Mouse (Mus musculus): Measurements from ENCODE around the gene Nmnat3.
A peak's percentile ranks its signal among the peaks of the same experiment; 100 is the strongest.

Gene Nmnat3

DNA sequence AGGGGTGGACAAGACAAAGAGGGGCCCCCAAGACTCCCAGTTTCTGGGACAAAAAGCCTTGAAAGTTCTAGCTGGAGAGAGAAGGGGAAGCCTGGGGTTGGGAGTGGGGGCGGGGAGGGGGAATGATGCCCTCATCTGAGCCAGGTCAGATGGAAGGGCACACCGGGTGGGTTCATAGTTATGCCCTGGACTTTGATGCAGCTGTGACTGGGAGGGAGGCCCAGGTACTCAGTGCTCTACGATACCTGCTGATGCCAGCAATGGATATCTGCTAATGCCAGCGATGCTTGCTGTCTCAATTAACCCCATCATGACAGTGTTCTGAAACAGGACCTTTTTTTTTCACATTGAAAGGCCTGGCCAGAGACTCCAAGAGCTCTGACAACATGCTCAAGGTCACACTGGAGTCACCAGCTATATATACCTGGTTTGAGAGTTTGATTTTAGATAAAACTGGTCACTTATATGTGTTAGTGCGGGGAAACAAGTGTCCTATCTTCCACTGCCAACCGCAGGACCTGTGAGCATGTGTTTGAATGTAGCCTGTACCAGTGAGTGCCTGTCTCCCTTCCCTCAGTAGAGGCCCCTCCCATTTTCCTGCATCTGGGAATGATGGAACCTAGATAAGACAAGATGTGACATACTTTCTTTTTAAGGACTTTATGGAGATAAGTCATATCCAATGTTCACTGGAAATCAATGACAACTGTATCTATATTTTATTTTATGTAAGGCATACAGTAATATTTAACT, 25.6 kb downstream of the Nmnat3 start:
- DNase-seq (ENCODE audit: low spot score) = no peak

DNA sequence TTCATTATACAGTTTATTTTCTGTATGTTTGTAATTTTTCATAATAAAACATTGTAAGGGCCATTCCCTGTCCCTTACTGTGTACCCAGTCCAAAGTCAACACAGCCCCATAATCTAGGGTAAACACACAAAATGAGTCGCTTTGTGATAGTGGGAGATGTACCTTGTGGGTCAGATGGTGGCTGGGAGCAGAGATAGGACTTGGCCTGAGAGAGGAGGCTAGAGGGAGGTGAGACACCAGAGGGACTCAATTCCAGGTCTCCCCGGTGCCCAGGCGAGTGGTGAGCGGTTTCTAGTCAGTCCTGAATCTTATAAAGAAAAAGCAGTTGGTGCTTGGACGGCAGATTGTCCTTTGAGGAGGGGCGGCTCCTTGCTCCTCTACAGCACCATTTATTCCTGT, 26.4 kb downstream of the Nmnat3 start:
- no peak for DNase-seq (ENCODE audit: low spot score)

DNA sequence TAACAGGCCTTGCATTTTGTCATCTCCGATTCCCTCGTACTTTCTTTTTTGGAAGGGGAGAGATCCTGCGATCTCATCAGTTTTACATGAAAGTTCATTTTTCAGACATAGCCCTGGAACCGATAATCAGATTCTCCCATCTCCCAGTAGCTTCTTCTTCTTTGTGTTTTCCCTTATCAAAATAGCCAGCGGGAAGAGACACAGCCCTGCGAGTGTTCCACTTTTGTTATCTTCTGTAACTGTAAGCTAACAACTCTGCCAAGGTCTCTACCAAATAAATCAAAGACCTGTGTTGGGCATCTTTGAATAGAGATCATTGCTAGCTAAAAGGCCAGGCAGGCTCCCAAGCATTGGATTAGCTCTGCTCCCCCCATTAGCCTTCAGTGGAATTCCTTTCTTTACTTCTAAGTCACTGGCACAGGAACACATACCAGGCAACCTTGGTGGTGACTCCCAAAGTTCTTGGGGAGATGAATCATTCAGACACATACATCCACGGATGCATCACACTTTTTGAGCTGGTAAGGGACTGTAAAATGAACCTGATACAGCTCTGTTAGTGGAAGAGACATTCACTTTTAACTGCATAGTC, 26.9 kb downstream of the Nmnat3 start:
- no peak for DNase-seq (ENCODE audit: low spot score)

DNA sequence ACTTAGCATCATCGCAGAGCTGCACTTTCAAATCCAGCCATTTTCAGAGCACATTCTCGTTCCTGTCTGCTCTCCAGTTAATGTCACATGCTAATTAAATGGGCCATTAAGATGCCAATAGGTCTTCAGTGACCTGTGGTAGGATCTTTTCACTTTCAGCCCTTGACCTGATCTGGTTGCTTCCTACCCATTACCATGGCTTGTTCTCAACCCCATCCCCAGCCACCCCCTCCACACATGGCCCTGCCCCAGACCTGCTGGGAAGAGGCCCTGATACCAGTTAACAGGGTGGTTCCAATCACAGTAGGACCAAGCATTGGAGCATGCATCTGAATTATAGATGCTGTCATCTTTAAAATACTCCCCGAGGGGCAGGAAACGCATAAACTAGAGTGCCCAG, 30.7 kb downstream of the Nmnat3 start:
- DNase-seq (ENCODE audit: low spot score) = no peak

DNA sequence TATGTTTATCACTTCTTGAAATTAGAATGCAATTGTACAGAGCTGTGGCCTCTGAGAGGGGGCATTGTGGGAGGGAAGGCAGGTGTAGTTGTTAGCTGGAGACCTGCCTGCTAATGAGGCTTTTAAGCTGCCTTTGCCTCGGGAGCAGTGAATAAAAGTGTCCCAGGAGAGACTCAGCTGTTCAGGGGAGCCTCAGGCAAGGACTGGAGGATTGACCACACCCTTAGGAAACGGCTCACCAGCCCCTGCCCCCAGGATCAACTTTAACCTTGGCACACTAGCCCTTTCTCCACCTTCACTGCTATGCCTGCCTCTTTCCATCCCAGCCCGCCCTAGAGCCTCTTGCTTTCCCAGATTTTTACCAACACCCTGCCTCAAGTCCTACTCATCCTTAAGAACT, 31.6 kb downstream of the Nmnat3 start:
- DNase-seq (ENCODE audit: low spot score) = no peak

DNA sequence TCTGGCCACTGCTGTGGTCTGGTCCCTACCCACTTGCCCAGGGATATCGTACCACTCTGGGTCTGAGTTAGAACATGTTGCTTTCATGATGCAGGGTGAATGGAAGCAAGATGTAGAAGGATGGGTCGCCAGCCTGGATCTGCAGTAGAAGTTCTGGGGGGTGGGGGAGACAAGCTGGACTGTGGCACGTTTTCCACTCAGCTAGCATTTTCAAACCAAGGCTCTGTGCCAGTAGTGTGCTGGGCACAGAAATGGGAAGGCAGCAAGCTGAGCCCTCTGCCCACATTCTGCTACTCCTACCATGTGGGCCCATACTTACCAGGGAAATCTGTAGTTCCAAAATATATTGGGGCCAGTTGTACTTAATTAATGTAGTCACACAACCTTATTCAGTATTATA, 33.5 kb downstream of the Nmnat3 start:
- no peak for DNase-seq (ENCODE audit: low spot score)

DNA sequence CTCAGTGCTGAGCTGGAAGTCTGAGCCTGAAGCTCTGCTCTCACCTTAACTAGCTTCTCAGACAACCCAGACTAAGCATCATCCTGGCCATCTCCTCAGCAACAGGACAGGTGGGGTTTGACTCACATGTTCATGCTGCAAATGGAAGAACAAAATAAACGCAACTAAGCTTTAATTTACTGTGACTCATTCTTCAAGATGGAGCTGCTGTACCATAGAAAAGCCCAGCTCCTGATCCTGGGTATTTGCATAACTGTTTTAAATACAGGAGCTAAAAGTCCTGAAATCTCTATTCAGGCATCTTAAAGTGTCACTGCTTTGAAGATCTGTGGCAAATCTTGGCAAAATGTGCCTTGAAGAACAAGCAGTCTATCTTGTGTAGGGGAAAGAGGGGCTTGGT, 38.9 kb downstream of the Nmnat3 start:
- DNase-seq (ENCODE audit: low spot score) = no peak

DNA sequence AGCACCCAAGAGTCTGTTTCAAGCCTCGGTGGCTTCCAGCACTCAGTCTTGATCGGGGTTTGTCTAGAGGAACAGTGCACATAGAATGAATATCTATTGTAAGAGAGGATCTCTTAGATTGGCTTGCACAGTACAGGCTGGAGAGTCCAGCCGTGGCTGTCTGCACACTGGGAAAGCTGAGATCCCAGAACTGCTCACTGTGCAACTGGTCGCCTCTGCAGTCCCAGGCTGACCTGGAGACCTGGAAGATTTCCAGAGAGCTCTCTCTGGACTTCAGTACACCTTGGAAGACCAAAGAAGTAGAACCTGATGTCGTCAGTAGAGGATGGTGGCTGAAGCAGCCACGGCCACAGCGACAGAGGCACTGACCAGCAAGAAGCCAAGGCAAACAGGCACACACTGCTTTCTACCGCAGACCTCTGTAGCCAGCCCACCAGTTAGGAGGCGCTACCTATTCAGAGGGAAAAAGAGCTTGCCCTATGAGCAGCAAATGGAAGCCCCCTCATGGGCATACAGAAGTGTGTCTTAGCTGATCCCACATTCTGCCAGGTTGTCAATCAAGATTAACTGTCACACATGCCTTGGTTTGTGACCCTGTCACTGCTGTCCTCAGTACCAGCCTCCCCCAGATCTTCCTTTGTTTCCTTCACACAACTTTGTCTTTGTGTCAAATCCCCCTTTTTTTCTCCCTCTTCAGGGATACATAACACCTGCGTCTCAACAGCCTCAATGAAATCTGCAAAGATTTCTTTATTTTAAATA, 41.4 kb downstream of the Nmnat3 start:
- peak; percentile 26 for DNase-seq (ENCODE audit: low spot score)

DNA sequence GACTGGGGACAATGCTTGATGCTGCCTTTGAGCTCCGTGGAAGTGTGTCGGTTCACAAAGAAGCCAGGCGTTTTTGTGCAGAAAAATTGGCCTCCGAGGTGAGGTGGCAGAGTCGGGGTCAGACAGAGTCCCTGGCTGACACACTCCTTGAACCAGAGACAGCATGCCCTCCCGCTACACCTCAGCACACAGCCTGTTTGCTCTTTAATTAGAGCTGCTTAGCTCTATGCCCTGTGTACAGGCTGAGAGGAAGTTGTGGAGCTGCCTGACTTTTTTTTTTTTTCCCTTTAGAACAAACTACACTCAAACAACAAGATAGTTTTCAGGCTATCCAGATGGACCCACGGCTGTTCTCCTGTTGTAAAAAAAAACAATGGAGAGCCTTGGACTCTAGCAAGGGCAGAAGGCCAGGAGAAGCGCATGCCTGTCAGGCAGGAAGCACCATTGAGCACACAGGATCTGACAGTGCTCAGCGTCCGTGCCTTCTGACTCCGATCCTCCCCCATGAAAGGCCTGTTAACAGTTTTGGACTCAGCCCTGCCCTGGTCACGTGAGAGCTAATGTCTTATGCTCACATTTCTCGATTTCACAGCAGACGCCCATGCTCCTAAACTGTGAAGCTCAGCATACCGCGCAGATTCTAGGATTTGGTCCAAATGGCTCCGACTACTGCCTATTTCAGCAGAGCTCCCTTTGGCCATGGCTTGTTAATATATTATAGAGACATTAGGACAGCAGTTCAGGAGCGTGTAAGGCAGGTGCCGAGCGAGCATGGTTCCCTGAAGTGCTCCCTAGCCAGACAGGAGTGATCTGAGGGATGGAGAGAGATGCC, 42.3 kb downstream of the Nmnat3 start:
- DNase-seq (ENCODE audit: low spot score) = peak; percentile 49

DNA sequence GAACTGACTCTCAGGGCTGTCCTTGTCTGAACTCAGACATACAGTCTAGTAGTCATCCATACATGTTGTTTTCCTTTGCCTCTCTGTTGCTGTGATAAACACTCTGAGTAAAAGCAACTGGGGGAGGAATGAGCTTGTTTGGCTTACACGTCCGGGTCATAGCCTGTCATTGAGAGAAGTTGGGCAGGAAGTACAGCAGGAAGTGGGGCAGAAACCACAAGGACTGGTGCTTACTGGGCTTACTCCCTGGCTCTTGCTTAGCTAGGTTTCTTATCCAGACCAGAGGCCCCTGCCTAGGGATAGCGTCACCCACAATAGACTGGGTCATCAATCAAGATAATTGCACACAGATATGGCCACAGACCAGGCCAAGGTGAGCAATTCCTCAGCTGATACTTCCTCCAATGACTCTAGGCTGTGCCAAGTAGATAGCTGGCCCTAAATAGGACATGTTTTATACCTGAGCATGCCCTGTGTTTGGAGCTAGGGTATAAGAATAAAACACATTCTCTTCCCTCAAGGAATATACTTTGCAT, 46.1 kb downstream of the Nmnat3 start:
- no peak for DNase-seq (ENCODE audit: low spot score)

DNA sequence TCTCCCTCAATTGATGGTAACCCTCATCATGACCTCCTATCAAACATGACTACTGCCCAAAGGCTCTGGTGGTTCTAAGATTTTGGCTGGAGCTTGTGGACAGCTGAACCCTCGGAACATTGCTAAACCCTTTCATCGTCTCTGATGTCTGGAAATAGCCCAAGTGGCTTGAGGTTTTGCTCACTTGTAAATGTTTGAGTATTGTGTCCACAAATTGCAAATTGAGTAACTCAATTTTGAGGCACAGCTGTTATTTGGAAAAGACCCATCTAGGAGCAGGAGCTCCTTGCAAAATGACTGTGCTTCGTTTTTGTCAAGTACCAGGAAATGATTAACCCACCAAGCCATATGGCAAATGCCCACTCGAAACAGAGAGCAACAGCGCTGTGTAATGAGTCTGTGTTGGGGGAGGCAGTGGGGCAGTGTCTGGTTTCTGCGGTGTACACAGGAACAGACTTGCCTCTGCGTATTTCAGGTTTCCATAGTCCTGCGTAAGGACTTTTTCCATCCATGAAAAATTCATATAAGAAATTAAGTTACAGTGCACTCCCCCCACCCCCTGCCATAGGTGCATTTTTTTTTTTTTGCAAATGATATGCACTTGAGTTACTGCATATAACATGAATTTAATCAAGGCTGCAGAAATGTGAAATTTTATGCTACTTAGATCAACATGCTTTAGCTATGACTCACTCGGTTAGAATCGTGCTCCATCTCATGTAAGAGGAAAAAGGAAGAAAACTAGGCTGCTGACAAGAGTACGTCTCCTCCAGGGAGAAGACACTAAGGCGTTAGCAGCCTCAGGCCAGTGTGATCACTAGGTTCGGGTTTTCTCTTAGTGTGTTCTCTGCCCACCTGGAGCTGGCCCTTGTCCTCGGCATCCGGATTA, 50.9 kb downstream of the Nmnat3 start:
- no peak for DNase-seq (ENCODE audit: low spot score)

DNA sequence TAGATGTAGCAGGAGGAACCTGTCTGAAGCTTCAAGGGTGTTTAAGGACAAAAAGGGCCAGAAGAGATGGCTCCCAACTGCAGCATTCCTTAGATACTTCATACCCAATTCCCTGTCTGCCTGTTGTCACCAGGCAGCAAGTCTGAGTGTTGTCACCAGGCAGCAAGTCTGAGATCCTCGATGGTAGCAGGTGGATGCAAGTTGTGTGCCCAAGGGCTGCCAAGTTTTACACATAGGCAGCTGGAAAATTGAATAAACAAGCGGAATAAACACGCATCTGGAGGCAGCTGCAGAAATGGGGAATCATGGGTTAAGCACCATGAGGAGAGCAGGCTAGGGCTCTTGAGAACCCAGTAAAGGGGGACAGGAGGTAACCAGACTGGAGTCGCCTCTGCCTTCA, 52.7 kb downstream of the Nmnat3 start:
- DNase-seq (ENCODE audit: low spot score) = no peak

DNA sequence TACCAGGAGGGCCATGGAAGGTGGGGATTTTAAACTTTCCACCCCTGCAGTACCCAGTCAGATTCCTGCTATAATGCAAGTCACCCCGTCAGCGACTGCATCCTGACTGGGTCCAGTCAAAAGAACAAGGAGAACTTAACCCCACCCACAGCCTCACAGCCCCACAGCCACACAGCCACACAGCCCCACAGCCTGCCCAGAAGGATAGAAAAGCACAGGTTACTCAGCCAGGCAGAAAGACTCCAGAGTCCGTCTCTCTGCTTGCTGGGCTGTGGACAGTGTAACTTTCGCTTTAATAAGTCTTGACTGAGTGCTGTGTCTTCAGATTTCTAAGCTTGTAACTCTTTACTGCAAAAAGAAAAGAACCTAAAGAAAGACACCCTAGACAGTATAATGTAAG, 53.2 kb downstream of the Nmnat3 start:
- DNase-seq (ENCODE audit: low spot score) = no peak

DNA sequence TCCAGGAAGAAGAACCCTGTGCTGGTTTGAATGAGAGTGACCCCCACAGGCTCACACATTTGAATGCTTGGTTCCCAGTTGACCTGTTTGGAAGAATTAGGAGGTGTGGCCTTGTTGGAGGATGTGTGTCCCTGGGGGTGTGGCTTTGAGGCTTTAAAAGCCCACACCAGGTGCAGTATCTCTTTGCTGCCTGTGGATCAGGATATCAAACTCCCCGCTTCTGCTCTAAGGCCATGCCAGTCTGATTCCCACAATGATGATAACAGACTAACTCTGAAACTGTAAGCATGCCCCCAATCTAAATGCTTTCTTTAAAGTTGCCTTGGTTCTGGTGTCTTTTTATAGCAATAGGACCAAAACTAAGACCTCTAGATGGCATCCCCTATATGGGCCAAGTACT, 58.6 kb downstream of the Nmnat3 start:
- no peak for DNase-seq (ENCODE audit: low spot score)

DNA sequence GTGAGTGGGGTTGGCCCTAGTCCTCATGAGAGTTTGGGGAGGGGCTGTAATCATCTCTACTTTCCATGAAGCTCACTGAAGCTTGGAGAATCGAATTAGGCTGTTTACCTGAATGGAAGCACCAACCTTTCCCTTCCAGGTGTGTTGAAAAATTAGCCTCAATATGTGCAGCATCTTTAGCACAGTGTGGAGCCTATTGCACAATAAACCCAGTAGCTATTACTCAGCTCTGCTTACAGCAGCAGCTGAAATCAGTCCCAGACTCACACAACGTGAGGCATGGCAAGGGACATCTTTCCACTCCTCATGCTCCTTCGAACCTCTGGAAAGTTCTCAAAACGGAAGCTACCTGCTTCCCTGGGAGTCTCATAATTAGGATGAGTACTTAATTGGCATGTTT, 59.0 kb downstream of the Nmnat3 start:
- DNase-seq (ENCODE audit: low spot score) = no peak

DNA sequence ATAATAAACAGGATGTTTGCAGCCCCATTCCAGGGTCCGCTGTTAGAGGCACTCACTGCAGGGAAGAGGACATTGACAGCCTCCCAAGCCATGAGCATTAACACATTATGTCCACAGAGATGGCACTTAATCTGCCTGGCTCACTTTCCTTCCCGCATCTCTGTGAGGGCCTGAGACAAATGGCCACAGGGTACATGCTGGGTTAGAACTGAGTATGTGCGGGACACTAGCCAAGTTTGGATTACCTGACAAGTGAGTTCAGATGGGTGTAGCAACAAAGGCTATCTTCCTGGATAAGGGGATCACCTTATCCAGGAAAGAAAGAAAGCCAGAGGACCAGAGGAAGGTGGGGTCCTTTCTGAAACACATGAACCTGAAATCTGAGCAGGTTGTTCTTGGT, 59.8 kb downstream of the Nmnat3 start:
- DNase-seq (ENCODE audit: low spot score) = no peak

DNA sequence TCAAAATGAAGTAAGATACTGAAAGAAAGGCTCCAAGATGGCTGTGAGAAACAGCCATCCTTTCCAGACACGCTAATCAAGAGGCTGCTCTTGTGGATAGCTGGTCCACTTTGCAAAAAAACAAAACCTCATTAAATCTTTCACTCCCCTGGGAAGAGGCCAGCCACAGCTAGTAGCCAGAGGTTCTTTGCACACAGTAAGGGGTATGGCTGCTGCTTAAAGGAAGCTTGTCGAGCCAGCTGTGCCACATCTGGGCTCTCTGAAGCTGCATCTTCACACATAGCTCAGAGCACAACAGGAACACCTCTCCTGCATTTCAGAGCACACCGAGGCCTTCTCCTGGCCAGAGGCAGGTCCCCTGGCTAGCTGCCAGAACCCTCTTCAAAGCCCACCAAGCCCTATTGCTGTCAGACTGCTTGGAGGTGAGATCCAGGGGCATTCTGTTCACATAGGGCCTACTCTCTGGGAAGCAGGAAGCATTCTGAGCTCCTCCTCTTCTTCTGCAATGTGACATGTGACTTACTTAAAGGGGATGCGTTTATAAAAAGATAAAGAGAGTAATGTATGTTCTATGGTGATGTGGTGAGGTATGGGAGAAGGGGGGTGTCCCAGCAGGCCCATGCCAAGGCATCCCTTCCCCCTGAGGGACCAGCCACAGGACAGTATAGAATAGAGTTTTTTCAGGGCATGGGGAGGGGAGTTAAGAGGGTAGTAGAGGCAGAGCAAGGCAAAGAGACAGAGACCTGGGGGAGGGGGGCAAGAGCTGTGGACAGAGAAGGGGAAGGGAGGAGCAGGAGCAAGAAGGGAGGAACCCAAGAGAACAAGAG, 63.3 kb downstream of the Nmnat3 start:
- no peak for DNase-seq (ENCODE audit: low spot score)

DNA sequence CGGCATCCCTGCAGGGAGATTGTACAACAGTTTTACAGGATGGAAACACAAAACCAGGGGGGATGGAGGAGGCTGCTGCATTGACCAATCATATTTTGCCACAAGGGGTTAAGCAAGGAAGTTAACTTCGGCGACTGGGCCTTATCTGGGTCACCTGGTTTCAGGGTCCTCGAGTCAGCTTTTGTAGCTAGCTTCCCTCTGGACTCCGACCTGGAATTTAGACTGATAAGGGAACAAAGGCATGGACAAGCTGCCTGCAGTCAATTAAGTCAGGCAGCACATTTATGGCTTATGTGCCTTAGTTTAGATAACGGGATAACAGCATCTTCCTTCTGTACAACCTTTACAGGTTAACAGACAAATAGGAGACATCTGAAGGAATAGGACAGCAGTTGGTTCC, 65.1 kb downstream of the Nmnat3 start:
- DNase-seq (ENCODE audit: low spot score) = no peak

DNA sequence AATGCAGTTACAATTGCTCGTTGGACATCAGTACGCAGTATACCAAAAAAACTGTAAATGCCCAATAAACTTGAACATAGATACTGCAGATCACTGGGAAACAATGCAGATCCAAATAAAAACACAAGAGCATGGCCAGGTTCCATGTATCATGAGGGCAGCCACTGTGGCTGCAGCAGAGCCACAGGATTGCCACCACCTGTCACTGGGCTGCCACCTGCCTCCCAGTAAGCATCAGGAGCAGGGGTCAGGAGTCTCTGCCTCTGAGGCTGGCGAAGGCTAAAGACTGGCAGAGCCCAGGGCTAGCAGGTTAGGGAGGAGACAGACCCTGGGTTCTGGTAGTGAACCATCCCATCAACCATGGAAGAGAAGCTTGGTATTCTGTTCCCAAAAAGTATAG, 67.7 kb downstream of the Nmnat3 start:
- DNase-seq (ENCODE audit: low spot score) = no peak

DNA sequence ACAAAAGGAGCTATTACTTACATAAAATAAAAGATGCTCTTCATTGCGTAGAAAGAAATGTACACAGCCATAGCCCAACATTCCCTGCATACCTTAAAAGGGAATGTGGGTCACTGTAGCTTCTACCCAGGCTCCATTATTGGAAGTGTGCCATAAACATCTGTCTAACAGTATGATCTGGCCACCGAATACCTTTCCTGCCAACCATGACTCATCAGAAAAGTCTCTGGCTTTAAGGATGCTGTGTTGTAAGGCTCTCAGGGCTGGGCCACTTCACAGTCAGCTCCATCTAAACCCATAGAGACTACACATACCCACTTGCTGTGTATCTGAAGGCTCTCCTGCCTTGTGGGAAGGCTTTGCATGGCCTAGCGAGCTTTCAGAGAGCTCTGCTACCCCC, 73.8 kb downstream of the Nmnat3 start:
- no peak for DNase-seq (ENCODE audit: low spot score)
